Mouse (Mus musculus) cortical plate, adult 2 months (tissue): ENCODE results near the gene Ttll12. TPM values are rescaled to one million over a fixed set of nuclear protein-coding genes. Genes with fewer than 3 reads are reported as not detected.

Experiments used
- H3K27ac ChIP-seq: fragments of 200-500 bp; 2 replicates; pipeline ENCODE4 v1.5.1; 2012; ENCODE audit warnings: low read length, control low read depth, inconsistent platforms; ENCODE audit not compliant: insufficient read depth
- H3K4me1 ChIP-seq: fragments of 200-500 bp; 2 replicates; pipeline ENCODE4 v1.6.1; 2011; ENCODE audit warnings: low read length; ENCODE audit not compliant: control insufficient read depth, insufficient read depth
- H3K4me3 ChIP-seq: fragments of 200-500 bp; 2 replicates; pipeline ENCODE4 v1.5.1; 2011; ENCODE audit warnings: mild to moderate bottlenecking, low read length, control low read depth; ENCODE audit not compliant: insufficient read depth
- CTCF ChIP-seq: fragments of 200-500 bp; IDR thresholded peaks from 2 replicates; pipeline ENCODE4 v1.5.1; 2011; ENCODE audit warnings: mild to moderate bottlenecking, control low read depth, low read length; ENCODE audit not compliant: insufficient read depth; ENCODE audit errors: extremely low read depth
- POLR2A ChIP-seq: fragments of 200-500 bp; IDR thresholded peaks from 2 replicates; pipeline ENCODE4 v1.6.1; 2011; ENCODE audit warnings: mild to moderate bottlenecking, low read length, control low read depth; ENCODE audit not compliant: insufficient read depth; ENCODE audit errors: extremely low read depth
- polyA plus RNA-seq: library from polyadenylated mRNA; depleted of rRNA; stranded (reverse); fragments of >200 nt; gene quantifications from 2 replicates; pipeline ENCODE4 v1.2.3, GENCODE M21; 2012

Ttll12 gene
- polyA plus RNA-seq, 1 experiment, result 13.5 TPM

DNA sequence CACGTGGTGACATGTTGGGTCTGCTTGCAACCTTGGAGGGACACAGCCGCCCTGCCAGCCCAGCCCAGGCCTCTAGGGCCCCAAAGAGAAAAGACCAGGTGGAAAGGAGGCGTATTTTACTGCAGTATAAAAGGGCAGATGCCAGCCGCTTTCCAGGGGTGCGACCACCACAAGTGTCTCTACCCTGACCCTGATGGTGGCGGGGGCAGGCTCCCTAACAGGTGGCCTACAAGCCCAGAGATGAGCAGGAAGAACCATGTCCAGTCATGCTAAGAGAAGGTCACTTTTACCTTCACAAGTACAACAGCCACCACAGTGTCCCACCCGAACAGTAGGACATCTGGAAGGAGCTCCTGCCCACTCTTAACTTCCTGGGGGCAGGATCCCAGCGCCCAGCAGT is 19.4 kb downstream of the Ttll12 start:
- Histone ChIP-seq H3K27ac (no peak overlapping the region), H3K4me3 (no peak overlapping the region), H3K4me1 (no peaks in the 10 kb centered on the region)
- TF ChIP-seq CTCF (no peak), POLR2A (no peak)

DNA sequence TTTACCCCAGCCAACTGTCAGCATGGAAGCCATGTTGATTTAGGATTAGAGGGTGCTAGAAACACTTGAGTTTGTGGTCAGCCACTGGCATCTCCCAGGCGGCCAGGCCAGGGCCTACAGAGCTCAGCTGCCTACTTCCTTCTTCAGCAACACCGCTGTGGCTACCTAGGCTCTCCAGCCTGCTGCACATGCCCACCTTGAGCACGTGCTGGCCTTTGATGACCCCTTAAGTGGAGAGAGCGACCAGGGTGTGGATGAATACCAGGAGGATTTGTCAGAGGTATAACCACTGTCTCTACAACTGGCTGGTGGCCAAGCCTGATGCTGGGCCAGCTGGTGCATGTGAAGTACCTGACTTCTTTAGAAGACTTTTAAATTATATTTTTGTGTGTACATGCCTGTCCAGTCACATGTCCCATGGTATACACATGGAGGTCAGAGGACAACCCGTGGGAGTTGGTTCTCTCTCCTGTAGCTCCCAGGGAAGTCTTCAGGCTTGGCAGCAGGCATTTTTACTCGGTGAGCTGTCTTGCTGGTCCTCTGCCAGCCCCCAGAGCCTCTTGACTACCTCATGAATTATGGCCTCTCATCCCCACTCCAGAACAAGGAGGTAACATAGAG is 20.1 kb downstream of the Ttll12 start:
- no peak overlapping the region for H3K27ac ChIP-seq
- no peak for TF ChIP-seq POLR2A
- TF ChIP-seq CTCF, result no peak

DNA sequence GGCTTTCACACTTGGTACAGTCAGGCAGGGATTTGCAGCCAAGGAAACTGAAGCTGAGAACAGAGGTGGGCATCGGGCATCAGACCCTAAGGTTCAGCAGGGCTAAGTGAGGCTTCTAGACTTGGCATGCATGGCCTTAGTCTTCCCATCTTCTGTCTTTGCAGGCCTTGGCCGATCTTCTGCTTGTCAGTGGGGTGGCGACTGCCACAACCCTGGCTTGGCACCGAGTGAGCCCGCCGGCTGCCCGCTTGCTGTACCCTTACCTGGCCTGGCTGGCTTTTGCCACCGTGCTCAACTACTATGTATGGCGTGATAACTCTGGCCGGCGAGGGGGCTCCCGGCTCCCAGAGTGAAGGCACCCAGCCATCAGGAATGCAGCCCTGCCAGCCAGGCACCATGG is 21.4 kb downstream of the Ttll12 start:
- Histone ChIP-seq H3K27ac (no peak overlapping the region), H3K4me1 (no peaks in the 10 kb centered on the region), H3K4me3 (no peak overlapping the region)
- no peak for TF ChIP-seq CTCF
- TF ChIP-seq POLR2A, result no peak

More for the DNA sequence above, 20.1 kb downstream of the Ttll12 start:
- no peaks in the 10 kb centered on the region for H3K4me1 ChIP-seq
- H3K4me3 ChIP-seq, result no peak overlapping the region

DNA sequence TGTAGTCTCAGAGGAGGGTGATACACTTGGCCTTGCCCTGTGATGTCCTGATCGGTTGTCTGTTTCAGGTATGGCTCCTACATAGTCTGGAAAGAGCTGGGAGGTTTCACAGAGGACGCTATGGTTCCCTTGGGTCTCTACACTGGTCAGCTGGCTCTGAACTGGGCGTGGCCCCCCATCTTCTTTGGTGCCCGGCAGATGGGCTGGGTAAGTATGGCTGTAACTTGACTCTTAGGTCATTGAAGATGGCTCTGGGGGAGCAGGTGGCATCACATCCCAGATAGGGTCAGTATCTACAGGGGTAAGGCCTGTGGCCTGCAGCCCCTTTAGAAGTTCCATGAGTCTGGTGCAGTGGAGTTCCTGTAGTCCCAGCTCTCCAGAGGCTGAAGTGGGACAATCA is 22.8 kb downstream of the Ttll12 start:
- no peaks in the 10 kb centered on the region for H3K4me1 ChIP-seq
- no peak overlapping the region for H3K27ac ChIP-seq
- H3K4me3 ChIP-seq, result no peak overlapping the region
- TF ChIP-seq POLR2A (no peak), CTCF (no peak)

DNA sequence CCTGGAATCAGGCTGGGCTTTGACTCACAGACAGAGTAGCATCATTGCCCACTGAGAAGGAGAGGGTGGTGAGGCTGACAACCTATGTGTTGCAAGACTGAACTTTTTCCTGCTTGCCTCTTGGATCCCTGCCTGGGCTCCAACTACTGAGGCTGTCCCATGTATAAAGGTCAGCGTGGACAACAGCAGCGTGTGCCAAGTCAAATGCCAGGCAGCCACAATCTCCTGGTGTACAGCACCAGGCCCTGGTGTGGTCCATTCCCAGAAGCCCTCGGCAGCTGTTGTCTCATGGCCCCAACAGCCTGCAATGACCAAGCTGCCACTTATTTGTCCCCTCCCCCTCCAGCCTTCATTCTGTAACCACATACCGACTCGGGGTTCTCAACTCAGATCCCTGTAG is 23.3 kb downstream of the Ttll12 start:
- Histone ChIP-seq H3K4me1 (no peaks in the 10 kb centered on the region), H3K4me3 (no peak overlapping the region), H3K27ac (no peak overlapping the region)
- TF ChIP-seq POLR2A (no peak), CTCF (no peak)

DNA sequence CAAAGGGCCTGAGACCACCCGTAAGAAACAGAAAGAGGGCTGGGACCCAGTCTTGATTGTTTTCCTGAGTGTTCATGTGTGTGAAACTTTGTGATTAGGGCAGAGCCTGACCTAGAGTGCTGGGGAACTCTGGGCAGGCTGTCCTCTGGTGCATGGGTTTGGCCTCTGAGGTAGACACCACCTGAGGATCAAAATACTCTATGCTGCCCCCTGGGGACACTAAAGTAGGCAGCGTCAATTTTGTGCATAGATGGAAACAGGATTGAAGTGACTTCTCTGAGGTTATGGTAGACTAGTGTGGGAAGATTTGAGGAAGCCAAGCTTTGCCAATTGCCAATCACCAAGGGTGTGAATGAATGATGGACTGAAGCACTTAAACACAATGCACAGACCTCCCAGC is 24.3 kb downstream of the Ttll12 start:
- H3K27ac ChIP-seq, result no peak overlapping the region
- H3K4me3 ChIP-seq, result no peak overlapping the region
- no peak for TF ChIP-seq POLR2A
- TF ChIP-seq CTCF, result no peak
- no peaks in the 10 kb centered on the region for H3K4me1 ChIP-seq

DNA sequence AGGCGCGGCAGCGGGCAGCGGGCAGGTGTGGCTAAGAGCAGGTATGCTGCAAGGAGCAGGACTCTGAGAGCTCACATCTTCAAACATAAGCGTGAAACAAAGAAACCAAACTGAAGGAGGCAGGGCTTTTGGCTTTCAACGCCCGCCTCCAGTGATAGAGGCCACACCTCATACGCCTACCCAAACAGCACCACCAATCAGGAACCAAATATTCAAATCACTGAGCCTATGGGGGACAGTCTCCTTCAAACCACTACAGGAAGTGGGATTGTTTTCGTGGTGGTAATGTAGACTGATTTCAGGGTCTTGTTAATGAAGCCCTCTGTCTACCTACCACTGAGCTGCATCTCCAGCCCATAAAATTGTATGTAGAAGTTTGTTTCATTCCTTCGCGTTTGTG is 25.3 kb downstream of the Ttll12 start:
- Histone ChIP-seq H3K27ac (no peak overlapping the region), H3K4me1 (no peaks in the 10 kb centered on the region), H3K4me3 (no peak overlapping the region)
- TF ChIP-seq CTCF (no peak), POLR2A (no peak)

DNA sequence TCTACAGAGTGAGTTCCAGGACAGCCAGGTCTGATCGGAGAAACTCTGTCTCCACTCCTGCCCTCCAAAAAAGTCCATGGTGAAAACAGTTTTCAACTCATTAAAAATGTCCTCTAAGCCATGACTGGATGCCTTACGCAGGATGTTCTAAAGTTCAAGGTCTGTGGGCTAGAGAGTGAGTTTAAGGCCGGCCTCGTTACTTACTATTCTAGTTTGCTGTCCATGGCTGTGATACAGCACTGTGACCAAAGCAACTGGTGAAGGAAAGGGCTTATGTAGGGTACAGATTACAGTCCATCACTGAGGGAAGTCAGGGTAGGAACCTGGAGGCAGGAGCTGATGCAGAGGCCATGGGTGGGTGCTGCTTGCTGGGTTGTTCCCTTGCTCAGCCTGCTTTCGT is 26.4 kb downstream of the Ttll12 start:
- TF ChIP-seq CTCF (no peak), POLR2A (no peak)
- Histone ChIP-seq H3K27ac (no peak overlapping the region), H3K4me3 (no peak overlapping the region), H3K4me1 (no peaks in the 10 kb centered on the region)

DNA sequence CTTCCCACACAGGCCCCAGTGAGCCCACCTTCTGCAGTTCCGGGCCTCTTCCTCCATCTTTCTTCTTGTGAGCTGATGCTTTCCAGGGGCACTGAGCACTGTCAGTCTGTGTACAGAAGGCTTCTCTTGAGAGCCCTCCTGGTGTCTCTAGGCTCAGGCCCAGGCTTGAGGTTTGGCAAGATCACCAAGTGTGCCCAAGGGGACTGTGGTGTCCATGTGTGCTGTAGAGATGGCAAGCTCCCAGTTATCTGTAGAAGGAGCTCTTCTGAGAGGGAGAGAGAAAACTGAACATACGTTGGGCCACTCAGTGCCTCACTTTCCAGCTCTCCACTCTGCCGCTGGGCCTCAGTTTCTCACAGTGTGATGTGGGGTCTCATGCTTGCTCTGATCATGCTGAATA is 27.2 kb downstream of the Ttll12 start:
- no peak overlapping the region for H3K4me3 ChIP-seq
- no peak for TF ChIP-seq POLR2A
- no peak for TF ChIP-seq CTCF
- H3K4me1 ChIP-seq, result no peaks in the 10 kb centered on the region
- no peak overlapping the region for H3K27ac ChIP-seq

DNA sequence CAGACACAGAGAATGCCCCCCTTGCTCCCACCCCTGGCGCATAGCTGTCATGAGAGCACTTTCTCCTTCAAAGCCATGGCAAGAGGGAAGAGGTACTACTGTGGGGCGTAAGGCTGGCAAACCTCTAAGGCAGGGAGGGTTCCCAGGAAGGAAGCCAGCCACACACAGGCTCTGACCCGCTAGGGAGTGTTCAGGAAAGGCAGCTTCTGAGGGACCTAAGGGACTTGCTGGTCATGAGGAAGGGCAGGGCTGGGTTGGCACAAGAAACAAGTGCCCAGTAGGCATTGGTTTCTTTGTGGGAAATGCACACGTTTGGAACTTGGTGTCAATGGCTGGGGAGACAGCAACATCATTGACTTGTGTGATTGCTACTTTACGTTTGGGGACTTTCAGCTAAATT is 29.0 kb downstream of the Ttll12 start:
- TF ChIP-seq POLR2A, result no peak
- no peak for TF ChIP-seq CTCF
- Histone ChIP-seq H3K4me3 (no peak overlapping the region), H3K4me1 (no peaks in the 10 kb centered on the region), H3K27ac (no peak overlapping the region)

DNA sequence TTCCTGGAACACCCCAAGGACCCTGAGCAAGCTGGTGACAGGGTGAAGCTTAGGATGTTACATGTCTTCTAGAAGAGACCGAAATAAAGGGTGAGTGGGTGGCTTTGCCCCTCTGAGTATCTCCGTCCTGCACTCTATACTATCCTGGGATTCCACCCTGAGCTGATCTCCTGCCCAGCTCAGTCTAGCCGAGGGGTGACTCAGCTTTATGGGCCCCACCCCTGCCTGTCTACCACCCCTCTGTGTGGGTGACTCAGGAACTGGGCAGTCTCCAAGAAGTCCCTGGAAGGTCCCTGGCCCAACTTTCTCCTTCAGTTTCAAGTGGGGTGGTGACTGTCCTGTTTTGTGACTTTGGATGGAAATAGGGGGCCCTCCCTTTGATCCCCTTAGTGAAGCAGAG is 29.5 kb downstream of the Ttll12 start:
- Histone ChIP-seq H3K27ac (no peak overlapping the region), H3K4me3 (no peak overlapping the region), H3K4me1 (no peaks in the 10 kb centered on the region)
- TF ChIP-seq CTCF (no peak), POLR2A (no peak)
